Mouse (Mus musculus) stomach, postnatal 0 days (tissue): ENCODE data around the gene Onecut1.

Experiments
- CTCF ChIP-seq: IDR thresholded peaks from 2 replicates; pipeline ENCODE4 v1.5.1; 2016; ENCODE audit warnings: antibody characterized with exemption, low read depth, mild to moderate bottlenecking, moderate library complexity
- EP300 ChIP-seq: optimal IDR thresholded peaks from 2 replicates; pipeline ENCODE3; 2016; ENCODE audit warnings: antibody characterized with exemption

DNA sequence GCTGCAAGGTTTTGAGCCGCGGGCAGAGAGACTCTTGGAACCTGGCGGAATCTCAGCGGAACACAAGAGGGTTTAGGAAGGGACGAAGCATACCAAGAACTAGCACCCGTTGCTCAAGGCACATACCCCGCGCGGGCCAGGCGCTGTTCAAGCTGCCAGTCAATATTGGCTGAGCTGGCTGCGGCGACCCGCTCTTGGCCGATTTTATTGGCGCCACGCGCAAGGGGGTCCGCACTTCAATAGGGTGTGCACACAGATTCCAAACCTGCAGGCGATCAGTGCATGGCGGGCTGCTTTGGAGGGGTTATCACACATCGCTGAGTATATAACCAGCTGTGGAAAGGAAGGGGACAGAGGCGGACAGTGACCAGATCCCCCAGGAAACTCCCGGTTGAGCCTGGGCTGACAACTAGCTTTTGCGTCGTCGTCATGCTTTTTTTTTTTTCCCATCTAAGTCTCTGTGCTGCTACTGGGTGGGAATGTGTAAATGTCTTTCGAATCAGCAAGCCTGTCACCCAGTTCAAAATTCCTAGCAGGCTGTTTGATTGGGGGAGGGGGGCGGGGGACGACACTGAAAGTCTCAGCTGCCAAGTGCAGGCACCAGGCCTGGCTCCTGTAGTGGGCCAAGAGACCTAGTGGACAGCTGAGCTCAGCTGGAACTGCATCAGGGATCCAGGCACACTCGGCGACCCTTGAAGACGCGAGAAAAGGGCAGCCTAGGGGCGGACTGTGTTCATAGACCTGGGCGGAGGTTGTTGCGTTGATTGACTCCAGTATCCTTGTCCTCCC lies 2.1 kb downstream of the Onecut1 start:
- TF ChIP-seq EP300 (no peak), CTCF (no peak)
